Comparison of ENCODE assay signal across 1 mouse cellular context in the genomic region with DNA sequence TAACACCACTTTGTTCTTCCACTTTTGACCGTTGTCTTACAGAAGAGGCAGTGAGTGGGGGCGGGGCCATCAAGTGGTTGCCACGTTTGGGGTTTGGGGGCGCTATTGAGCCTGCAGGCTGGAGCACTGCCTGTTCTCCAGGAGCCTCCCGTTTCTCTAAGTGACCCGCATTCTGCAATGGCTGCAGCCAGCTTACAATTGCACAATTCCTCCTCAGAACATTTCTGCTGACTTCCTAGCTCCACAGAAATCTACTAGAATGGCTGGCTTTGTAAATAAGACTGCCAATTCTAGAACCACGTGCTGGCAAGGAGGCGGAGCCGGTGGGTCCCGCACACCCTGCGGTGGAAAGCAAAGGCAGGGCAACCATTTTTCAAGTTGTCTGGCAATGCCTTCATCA.
TF ChIP-seq lines count a peak whose summit lies in the region.

No protein-coding gene starts in this region.

TF ChIP-seq in MEL, 35 proteins besides CTCF, POLR2A, EP300 and RAD21:
- TF ChIP-seq NELFE (IDR thresholded peaks at IDR 0.05; ENCODE audit: low read depth, low read length) (no peak), HCFC1 (IDR thresholded peaks at IDR 0.05; ENCODE audit: low read depth, low read length) (peak; percentile 59; the same call in 1 of the 2 replicates), SIN3A (IDR thresholded peaks at IDR 0.05; ENCODE audit: low read length) (peak; percentile 92), CHD2 (IDR thresholded peaks at IDR 0.05; ENCODE audit: low read length) (peak; percentile 68), MYC (IDR thresholded peaks at IDR 0.05; ENCODE audit: low read depth, low read length) (peak; percentile 95), MAX (IDR thresholded peaks at IDR 0.05; ENCODE audit: low read length) (peak; percentile 93), MEF2A (IDR thresholded peaks at IDR 0.05; ENCODE audit: extremely low read depth, insufficient replicate concordance, low read depth, low read length, poor library complexity, severe bottlenecking) (no peak), ZMIZ1 (IDR thresholded peaks at IDR 0.05; ENCODE audit: low read depth, low read length) (no peak), USF1 (IDR thresholded peaks at IDR 0.05; ENCODE audit: low read depth, low read length) (peak; percentile 79), MAZ (IDR thresholded peaks at IDR 0.05; ENCODE audit: low read depth, low read length) (peak; percentile 86; the same call in 1 of the 2 replicates), GABPA (IDR thresholded peaks at IDR 0.05; ENCODE audit: low read depth, low read length) (no peak), JUND (IDR thresholded peaks at IDR 0.05; ENCODE audit: low read depth, low read length) (no peak), GATA1 (IDR thresholded peaks at IDR 0.05; ENCODE audit: low read depth, low read length) (no peak), POLR2AphosphoS2 (IDR thresholded peaks at IDR 0.05; ENCODE audit: low read length) (no peak), KAT2A (conservative IDR thresholded peaks at IDR 0.05; ENCODE audit: low read depth, low read length) (no peak), BHLHE40 (IDR thresholded peaks at IDR 0.05; ENCODE audit: borderline replicate concordance, low read depth, low read length) (0 out of 2 replicates have a peak, but pooled peaks have one; percentile 58), RCOR1 (IDR thresholded peaks at IDR 0.05; ENCODE audit: low read depth, low read length) (peak; percentile 50), MXI1 (IDR thresholded peaks at IDR 0.05; ENCODE audit: low read depth, low read length) (peak; percentile 98)
